Mouse (Mus musculus) bone marrow macrophage, adult 2 months (primary cell): Measurements from ENCODE around the gene Nacc1.

ENCODE experiments used
- CTCF ChIP-seq: IDR thresholded peaks from 2 replicates; pipeline ENCODE4 v1.5.1; 2012; ENCODE audit warnings: low read depth, mild to moderate bottlenecking, low read length, moderate library complexity
- POLR2A ChIP-seq: IDR thresholded peaks from 2 replicates; pipeline ENCODE4 v1.6.1; 2012; ENCODE audit warnings: mild to moderate bottlenecking, low read depth, low read length, borderline replicate concordance

GRCm38 (mm10) chr8:84715893-84716468 lies 28.3 kb upstream of the Nacc1 start:
- TF ChIP-seq CTCF, result no peak
- TF ChIP-seq POLR2A, result no peak
